ENCODE assay signal across 9 mouse cellular contexts in the genomic region with DNA sequence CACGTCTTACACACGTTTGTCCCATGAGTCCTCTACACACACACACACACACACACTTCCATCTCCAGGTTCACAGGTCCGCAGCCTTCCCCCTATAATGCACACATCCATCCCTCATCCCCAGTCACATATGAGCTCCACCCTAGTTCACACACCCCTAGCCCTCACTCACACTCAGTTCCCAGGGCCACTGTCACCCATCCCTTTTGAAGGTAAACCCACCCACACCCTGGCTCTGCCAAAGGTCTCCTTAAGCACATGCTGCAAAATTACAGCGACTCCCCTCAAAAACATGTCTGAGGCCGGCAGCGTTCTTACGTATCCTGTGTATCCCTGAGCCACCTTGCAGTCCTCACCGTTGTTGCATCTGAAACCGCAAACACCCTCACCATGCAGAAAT. TPM values are rescaled to one million over a fixed set of nuclear protein-coding genes. Genes with fewer than 3 reads are reported as not detected.
DNase-seq lines count a peak whose midpoint lies in the region; ATAC-seq lines count a peak whose summit lies in the region.
"Had no signal": no experiment of that assay in that cellular context is flagged by ENCODE, and none has a peak within 500 bp of the region (broad histone marks: within the 10 kb centered on the region; RNA-seq: fewer than 3 reads in every experiment).

No protein-coding gene starts in this region.

- no peak overlapping the region for H3K27ac ChIP-seq in kidney, embryonic 16.5 days (ENCODE audit: low read length)
- H3K27ac ChIP-seq in embryonic facial prominence, embryonic 14.5 days (replicated peaks; ENCODE audit: low read depth, low read length) = no peak overlapping the region
- no peak overlapping the region for H3K27ac ChIP-seq in limb, embryonic 11.5 days (replicated peaks; ENCODE audit: low read depth, low read length)
- no peak overlapping the region for H3K27ac ChIP-seq in neural tube, embryonic 12.5 days

- DNase-seq in kidney, postnatal 14 days = no peak
- no peak for DNase-seq in embryonic facial prominence, embryonic 14.5 days (ENCODE audit: low spot score)
- DNase-seq in limb, embryonic 11.5 days (ENCODE audit: low spot score) = no peak
- DNase-seq in urinary bladder, postnatal 25 days (ENCODE audit: low spot score) = no peak
- no peak for DNase-seq in left cerebral cortex, postnatal 36 days (ENCODE audit: low spot score in 2 of 2)
- no peak for DNase-seq in urinary bladder, adult 18-20 months (ENCODE audit: low spot score in 2 of 2)

- H3K9ac ChIP-seq in kidney, embryonic 16.5 days (replicated peaks; ENCODE audit: low read length) = no peak overlapping the region; the same call in 1 of the 2 replicates
- no peak overlapping the region for H3K9ac ChIP-seq in embryonic facial prominence, embryonic 14.5 days (ENCODE audit: low read depth, low read length)
- H3K9ac ChIP-seq in limb, embryonic 11.5 days (ENCODE audit: low read length) = no peak overlapping the region
- H3K9ac ChIP-seq in neural tube, embryonic 12.5 days = peak overlapping the region; percentile 44; the same call in 1 of the 2 replicates

- H3K4me1 ChIP-seq in kidney, embryonic 16.5 days (ENCODE audit: insufficient read depth, low read length) = peaks cover 8% of the 10 kb centered on the region
- H3K4me1 ChIP-seq in embryonic facial prominence, embryonic 14.5 days (ENCODE audit: control insufficient read depth, insufficient read depth, low read length) = peaks cover 4% of the 10 kb centered on the region; the same call in 1 of the 2 replicates
- no peaks in the 10 kb centered on the region for H3K4me1 ChIP-seq in limb, embryonic 11.5 days (ENCODE audit: control insufficient read depth, insufficient read depth, low read length)
- H3K4me1 ChIP-seq in neural tube, embryonic 12.5 days = no peaks in the 10 kb centered on the region

- H3K36me3 ChIP-seq in kidney, embryonic 16.5 days (ENCODE audit: insufficient read depth, low read length) = no peaks in the 10 kb centered on the region
- peaks cover under 1% of the 10 kb centered on the region; the same call in 1 of the 2 replicates for H3K36me3 ChIP-seq in embryonic facial prominence, embryonic 14.5 days (ENCODE audit: control insufficient read depth, insufficient read depth, low read length)
- no peaks in the 10 kb centered on the region for H3K36me3 ChIP-seq in limb, embryonic 11.5 days (ENCODE audit: control insufficient read depth, insufficient read depth, low read length)
- H3K36me3 ChIP-seq in neural tube, embryonic 12.5 days = peaks cover 4% of the 10 kb centered on the region

- H3K4me2 ChIP-seq in kidney, embryonic 16.5 days (replicated peaks; ENCODE audit: low read depth, low read length) = peak overlapping the region; percentile 68
- peak overlapping the region; percentile 49; the same call in 1 of the 2 replicates for H3K4me2 ChIP-seq in embryonic facial prominence, embryonic 14.5 days (ENCODE audit: low read depth, low read length)
- H3K4me2 ChIP-seq in limb, embryonic 11.5 days (ENCODE audit: low read depth, severe bottlenecking) = peak overlapping the region; percentile 51; the same call in 1 of the 2 replicates
- peak overlapping the region; percentile 56 for H3K4me2 ChIP-seq in neural tube, embryonic 12.5 days (replicated peaks)

- no peak for ATAC-seq in kidney, embryonic 16.5 days (ENCODE audit: low FRiP score, low TSS enrichment)
- no peak for ATAC-seq in embryonic facial prominence, embryonic 14.5 days (ENCODE audit: low read depth)
- ATAC-seq in limb, embryonic 11.5 days (ENCODE audit: insufficient number of reproducible peaks, low FRiP score, low TSS enrichment, low read depth) = no peak
- no peak for ATAC-seq in neural tube, embryonic 12.5 days (ENCODE audit: low FRiP score, low read depth)

- intact Hi-C loops in left cerebral cortex, postnatal 36 days (cut with DNase I) = no loop called here

- WGBS in kidney, embryonic 16.5 days = 35% methylated on average over 9 of the region's 9 CpGs
- 24% methylated on average over 9 of the region's 9 CpGs for WGBS in embryonic facial prominence, embryonic 14.5 days
- 31% methylated on average over 9 of the region's 9 CpGs for WGBS in limb, embryonic 11.5 days
- 23% methylated on average over 9 of the region's 9 CpGs for whole genome bisulfite sequencing in neural tube, embryonic 12.5 days

- H3K4me3 ChIP-seq in kidney, embryonic 16.5 days (ENCODE audit: low read length) = peak overlapping the region; percentile 46; the same call in 1 of the 2 replicates
- H3K4me3 ChIP-seq in embryonic facial prominence, embryonic 14.5 days (ENCODE audit: low read depth, low read length) = peak overlapping the region; percentile 28
- H3K4me3 ChIP-seq in limb, embryonic 11.5 days (ENCODE audit: low read depth, low read length) = no peak overlapping the region
- H3K4me3 ChIP-seq in neural tube, embryonic 12.5 days = peak overlapping the region; percentile 19; the same call in 1 of the 2 replicates

- H3K27me3 ChIP-seq in kidney, embryonic 16.5 days (ENCODE audit: insufficient read depth, low read length) = peaks cover 36% of the 10 kb centered on the region
- H3K27me3 ChIP-seq in embryonic facial prominence, embryonic 14.5 days (replicated peaks; ENCODE audit: control insufficient read depth, insufficient read depth, low read length) = peaks cover 36% of the 10 kb centered on the region
- peaks cover 24% of the 10 kb centered on the region for H3K27me3 ChIP-seq in limb, embryonic 11.5 days (ENCODE audit: control insufficient read depth, insufficient read depth, low read length)
- peaks cover 33% of the 10 kb centered on the region for H3K27me3 ChIP-seq in neural tube, embryonic 12.5 days (replicated peaks)

- no peaks in the 10 kb centered on the region for H3K9me3 ChIP-seq in kidney, embryonic 16.5 days (ENCODE audit: low read length)
- no peaks in the 10 kb centered on the region for H3K9me3 ChIP-seq in embryonic facial prominence, embryonic 14.5 days (ENCODE audit: control insufficient read depth, low read length)
- H3K9me3 ChIP-seq in limb, embryonic 11.5 days (ENCODE audit: control insufficient read depth, low read length) = no peaks in the 10 kb centered on the region; the same call in 1 of the 2 replicates
- no peaks in the 10 kb centered on the region for H3K9me3 ChIP-seq in neural tube, embryonic 12.5 days

RNA-seq across cellular contexts. Expression of a gene that starts 0.7 kb away (rescaled TPM):
- 2.3 and 3.7 TPM in 2 replicates for polyA plus RNA-seq in kidney, embryonic 16.5 days (2015; fragmentation: Nextera tagmentation; extraction: Ambion mirVana)
- 1.9 and 3.0 TPM in 2 replicates for polyA plus RNA-seq in embryonic facial prominence, embryonic 14.5 days (2014; fragmentation: Nextera tagmentation; extraction: Ambion mirVana)
- 1.7 and 2.2 TPM in 2 replicates for polyA plus RNA-seq in limb, embryonic 11.5 days (2014; fragmentation: Nextera tagmentation; extraction: Ambion mirVana)
- polyA plus RNA-seq in neural tube, embryonic 12.5 days (2016; fragmentation: Nextera tagmentation; extraction: Ambion mirVana) = 3.4 and 5.7 TPM in 2 replicates
- total RNA-seq in left cerebral cortex, postnatal 36 days (2021) = 10 to 100 TPM; 25.4 to 31.4 TPM
- total RNA-seq: liver, adult 2 months had no signal
- polyA plus RNA-seq: liver, adult 2 months had no signal

RNA-seq across cellular contexts. Expression of a gene that starts 6.3 kb away (rescaled TPM):
- 35.0 and 35.8 TPM in 2 replicates for polyA plus RNA-seq in kidney, embryonic 16.5 days (2015; fragmentation: Nextera tagmentation; extraction: Ambion mirVana)
- 25.1 and 27.5 TPM in 2 replicates for polyA plus RNA-seq in embryonic facial prominence, embryonic 14.5 days (2014; fragmentation: Nextera tagmentation; extraction: Ambion mirVana)
- 30.7 and 31.7 TPM in 2 replicates for polyA plus RNA-seq in limb, embryonic 11.5 days (2014; fragmentation: Nextera tagmentation; extraction: Ambion mirVana)
- 34.8 and 35.7 TPM in 2 replicates for polyA plus RNA-seq in neural tube, embryonic 12.5 days (2016; fragmentation: Nextera tagmentation; extraction: Ambion mirVana)
- total RNA-seq in left cerebral cortex, postnatal 36 days (2021) = 10 to 100 TPM; 23.7 to 28.9 TPM

RNA-seq across cellular contexts. Expression of a gene that starts 12.5 kb away (rescaled TPM):
- polyA plus RNA-seq in kidney, embryonic 16.5 days (2015; fragmentation: Nextera tagmentation; extraction: Ambion mirVana) = 2.9 and 3.7 TPM in 2 replicates
- polyA plus RNA-seq in embryonic facial prominence, embryonic 14.5 days (2014; fragmentation: Nextera tagmentation; extraction: Ambion mirVana) = 3.0 and 3.9 TPM in 2 replicates
- polyA plus RNA-seq in limb, embryonic 11.5 days (2014; fragmentation: Nextera tagmentation; extraction: Ambion mirVana) = 1.6 and 1.9 TPM in 2 replicates
- polyA plus RNA-seq in neural tube, embryonic 12.5 days (2016; fragmentation: Nextera tagmentation; extraction: Ambion mirVana) = 2.4 and 2.6 TPM in 2 replicates
- total RNA-seq in left cerebral cortex, postnatal 36 days (2021) = 1 to 10 TPM; 7.9 to 8.8 TPM

RNA-seq across cellular contexts. Expression of a gene that starts 15.3 kb away (rescaled TPM):
- 90.0 and 92.6 TPM in 2 replicates for polyA plus RNA-seq in kidney, embryonic 16.5 days (2015; fragmentation: Nextera tagmentation; extraction: Ambion mirVana)
- polyA plus RNA-seq in embryonic facial prominence, embryonic 14.5 days (2014; fragmentation: Nextera tagmentation; extraction: Ambion mirVana) = 62.3 and 65.1 TPM in 2 replicates
- polyA plus RNA-seq in limb, embryonic 11.5 days (2014; fragmentation: Nextera tagmentation; extraction: Ambion mirVana) = 70.0 and 73.8 TPM in 2 replicates
- polyA plus RNA-seq in neural tube, embryonic 12.5 days (2016; fragmentation: Nextera tagmentation; extraction: Ambion mirVana) = 54.7 and 55.2 TPM in 2 replicates
- 10 to 100 TPM; 24.0 to 26.4 TPM for total RNA-seq in left cerebral cortex, postnatal 36 days (2021)

RNA-seq across cellular contexts. Expression of a gene that starts 15.5 kb away (rescaled TPM):
- 90.3 and 91.7 TPM in 2 replicates for polyA plus RNA-seq in kidney, embryonic 16.5 days (2015; fragmentation: Nextera tagmentation; extraction: Ambion mirVana)
- 47.0 and 54.4 TPM in 2 replicates for polyA plus RNA-seq in embryonic facial prominence, embryonic 14.5 days (2014; fragmentation: Nextera tagmentation; extraction: Ambion mirVana)
- polyA plus RNA-seq in limb, embryonic 11.5 days (2014; fragmentation: Nextera tagmentation; extraction: Ambion mirVana) = 49.3 and 54.7 TPM in 2 replicates
- 48.3 and 48.4 TPM in 2 replicates for polyA plus RNA-seq in neural tube, embryonic 12.5 days (2016; fragmentation: Nextera tagmentation; extraction: Ambion mirVana)
- total RNA-seq in left cerebral cortex, postnatal 36 days (2021) = 10 to 100 TPM; 33.0 to 40.9 TPM
